Mouse (Mus musculus) liver, postnatal 0 days (tissue): ENCODE data around the gene Unc45a.

ENCODE experiments used
- CTCF ChIP-seq: sonication (generic); IDR thresholded peaks from 2 replicates; pipeline ENCODE4 v1.5.1; 2016; ENCODE audit warnings: antibody characterized with exemption, low read depth
- EP300 ChIP-seq: IDR thresholded peaks from 2 replicates; pipeline ENCODE4 v1.6.1; 2016; ENCODE audit warnings: antibody characterized with exemption, low read depth, mild to moderate bottlenecking

- TF ChIP-seq CTCF (no peak), EP300 (peak; percentile 24; the same call in 1 of the 2 replicates)
These were observed 16.6 kb downstream of the Unc45a start, which contains the start of gene Rccd1 for GRCm38 (mm10) chr7:80324043-80324815.
